24 mouse cellular contexts compared by ENCODE assay signal in the genomic region with DNA sequence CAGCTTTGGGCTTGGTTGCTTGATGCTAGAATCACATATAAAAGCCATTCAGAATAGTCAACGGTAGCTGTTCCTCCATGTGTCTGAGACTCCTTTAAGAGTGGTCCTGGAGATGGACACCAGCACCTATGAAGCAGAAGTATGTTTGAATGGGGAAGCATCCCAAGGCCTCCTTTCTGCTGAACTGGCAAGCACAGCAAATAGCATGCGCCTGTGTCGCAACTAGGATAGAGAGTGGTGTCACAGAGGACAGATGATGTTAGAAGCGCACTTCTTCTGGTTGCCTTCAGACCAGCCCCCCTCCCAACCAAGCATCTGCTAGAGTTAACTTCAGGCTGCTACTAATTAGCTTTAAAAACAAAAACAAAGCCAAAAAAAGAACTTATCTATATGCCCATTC. TPM values are rescaled to one million over a fixed set of nuclear protein-coding genes. Genes with fewer than 3 reads are reported as not detected.
DNase-seq lines count a peak whose midpoint lies in the region; ATAC-seq lines count a peak whose summit lies in the region.
"Had no signal": no experiment of that assay in that cellular context is flagged by ENCODE, and none has a peak within 500 bp of the region (broad histone marks: within the 10 kb centered on the region; RNA-seq: fewer than 3 reads in every experiment).

No protein-coding gene starts in this region.

- intact Hi-C loops in heart, postnatal 25 days (cut with DNase I): no loop called here

- peak; percentile 22 for DNase-seq in 416B (ENCODE audit: low read depth)
- DNase-seq in brain, adult 2 months (ENCODE audit: low read depth, low spot score): peak; percentile 21
- no peak for DNase-seq in heart, postnatal 25 days (ENCODE audit: low spot score)
- DNase-seq in layer of hippocampus, adult 9-11 months: no peak
- DNase-seq: adrenal gland, postnatal 10 days; adrenal gland, postnatal 25 days; B cell, adult 2 months; cerebellum, adult 11-12 months; cerebellum, adult 2 months; cerebellum, adult 9-10 months; cerebellum, postnatal 10 days; cerebellum, postnatal 25 days; forebrain, postnatal 0 days had no signal

- peak; percentile 60 for ATAC-seq in megakaryocyte, adult 5-6 weeks (ENCODE audit: poor library complexity, severe bottlenecking)
- ATAC-seq in inflammation-experienced regulatory T-cells, adult 6 months: no peak
- ATAC-seq: activated CD4-positive, CD25-positive, alpha-beta regulatory T cell, adult 4 months; forebrain, embryonic 13.5 days; forebrain, embryonic 15.5 days; Patski had no signal

RNA-seq across cellular contexts. Expression of gene T2, which starts 34.7 kb away (rescaled TPM):
- total RNA-seq in megakaryocyte, adult 5-6 weeks (2015): not detected in 2 replicates
- 0.59 TPM in 1 of 2 replicates, not detected in the other for total RNA-seq in megakaryocyte, adult 5-6 weeks (2017)
- total RNA-seq in heart, postnatal 25 days (2021): under 1 TPM; 0.31 to 0.47 TPM
- polyA plus RNA-seq in inflammation-experienced regulatory T-cells, adult 6 months (2017; shearing (Covaris generic)): 1 to 10 TPM in 2 of 3 experiments, under 1 TPM in 1; 0.44 to 2.0 (median 1.4) TPM
- total RNA-seq: adrenal gland, adult 18-20 months; adrenal gland, postnatal 25 days; CH12.LX; G1E had no signal
- polyA plus RNA-seq: G1E had no signal

RNA-seq across cellular contexts. Expression of gene T, which starts 43.7 kb away (rescaled TPM):
- total RNA-seq in megakaryocyte, adult 5-6 weeks (2015): not detected in 2 replicates
- total RNA-seq in megakaryocyte, adult 5-6 weeks (2017): not detected in 2 replicates
- not detected for total RNA-seq in heart, postnatal 25 days (2021)
- polyA plus RNA-seq in inflammation-experienced regulatory T-cells, adult 6 months (2017; shearing (Covaris generic)): not detected
- total RNA-seq: adrenal gland, adult 18-20 months; adrenal gland, postnatal 10 days; adrenal gland, postnatal 25 days; adrenal gland, postnatal 4 days had no signal
- polyA plus RNA-seq: activated CD4-positive, CD25-positive, alpha-beta regulatory T cell, adult 4 months; CD4-positive, CD25-positive, alpha-beta regulatory T cell, adult 4 months; G1E; Patski had no signal

RNA-seq across cellular contexts. Expression of gene Prr18, which starts 53.2 kb away (rescaled TPM):
- 0.04 and 0.16 TPM in 2 replicates for total RNA-seq in megakaryocyte, adult 5-6 weeks (2015)
- total RNA-seq in megakaryocyte, adult 5-6 weeks (2017): 0.04 and 0.20 TPM in 2 replicates
- total RNA-seq in heart, postnatal 25 days (2021): under 1 TPM; 0.25 to 0.44 TPM
- under 1 TPM in 1 of 3 experiments, not detected in 2; 0.25 TPM for polyA plus RNA-seq in inflammation-experienced regulatory T-cells, adult 6 months (2017; shearing (Covaris generic))
- polyA plus RNA-seq: CD4-positive, CD25-positive, alpha-beta regulatory T cell, adult 4 months had no signal

Comparison
In these comparisons a context has a peak if more than half of its experiments do, and no peak if none do; other contexts are left out.
1. DNase-seq: peak in 416B (single experiment) and brain, adult 2 months (single experiment); none in heart, postnatal 25 days (single experiment) and layer of hippocampus, adult 9-11 months (single experiment).